Mouse (Mus musculus) spleen, adult 2 months (tissue): Measurements from ENCODE around the gene Lhpp. TPM values are rescaled to one million over a fixed set of nuclear protein-coding genes. Genes with fewer than 3 reads are reported as not detected.

Source experiments
- DNase-seq, 2 experiments: peaks; one replicate each; pipeline versions ENCODE4 v3.0.0 to v3.0.0-alpha.2; 2012 to 2021; ENCODE audit warnings: low spot score in 2 of 2, low read depth in 1 of 2
- H3K27ac ChIP-seq: fragments of 200-500 bp; 2 replicates; pipeline ENCODE4 v1.5.1; 2012; ENCODE audit warnings: low read length, inconsistent platforms; ENCODE audit not compliant: insufficient read depth
- H3K27me3 ChIP-seq: fragments of 200-500 bp; 2 replicates; pipeline ENCODE4 v1.6.1; 2012; ENCODE audit warnings: mild to moderate bottlenecking, moderate library complexity, low read length, inconsistent platforms; ENCODE audit not compliant: control insufficient read depth, insufficient read depth
- H3K36me3 ChIP-seq: fragments of 200-500 bp; 2 replicates; pipeline ENCODE4 v1.6.1; 2012; ENCODE audit warnings: mild to moderate bottlenecking, low read length, inconsistent platforms; ENCODE audit not compliant: control insufficient read depth, insufficient read depth
- H3K4me1 ChIP-seq: fragments of 200-500 bp; 2 replicates; pipeline ENCODE4 v1.6.1; 2011; ENCODE audit warnings: inconsistent platforms; ENCODE audit not compliant: control insufficient read depth, insufficient read depth, insufficient read length
- H3K4me3 ChIP-seq: fragments of 200-500 bp; 2 replicates; pipeline ENCODE4 v1.5.1; 2011; ENCODE audit warnings: mild to moderate bottlenecking, inconsistent platforms; ENCODE audit not compliant: insufficient read depth, insufficient read length; ENCODE audit errors: extremely low read depth
- CTCF ChIP-seq: fragments of 200-500 bp; IDR thresholded peaks from 2 replicates; pipeline ENCODE4 v1.5.1; 2011; ENCODE audit warnings: mild to moderate bottlenecking, inconsistent platforms; ENCODE audit not compliant: insufficient read depth, insufficient read length, insufficient replicate concordance; ENCODE audit errors: extremely low read depth
- POLR2A ChIP-seq: fragments of 200-500 bp; IDR thresholded peaks from 2 replicates; pipeline ENCODE4 v1.6.1; 2011; ENCODE audit warnings: low read depth, low read length, inconsistent platforms
- whole genome bisulfite sequencing: fragments of 180-500 bp; shearing (Covaris S2); methylation state at CpG from one replicate; pipeline ENCODE4 v1.1.7; 2018; 5-methylcytosine and 5-hydroxymethylcytosine counted together
- polyA plus RNA-seq: library from polyadenylated mRNA; depleted of rRNA; stranded (reverse); fragments of >200 nt; gene quantifications from 2 replicates; pipeline ENCODE4 v1.2.3, GENCODE M21; 2012

Gene Lhpp
- polyA plus RNA-seq, 1 experiment = 5.6 TPM

- no peak overlapping the region for H3K4me3 ChIP-seq
- no peak overlapping the region for H3K27ac ChIP-seq
- 0 out of 2 replicates have a peak, but pooled peaks cover 2% of the 10 kb centered on the region for H3K36me3 ChIP-seq
- 97% methylated on average over 9 of the region's 9 CpGs for WGBS
- H3K4me1 ChIP-seq = peaks cover 40% of the 10 kb centered on the region
- no peak for DNase-seq
- no peaks in the 10 kb centered on the region for H3K27me3 ChIP-seq
- no peak for TF ChIP-seq CTCF
- TF ChIP-seq POLR2A = no peak
Observed at GRCm38 (mm10) chr7:132734222-132734621, 123.8 kb downstream of the Lhpp start.

- Histone ChIP-seq H3K27me3 (no peaks in the 10 kb centered on the region), H3K4me1 (peaks cover 32% of the 10 kb centered on the region), H3K27ac (peak overlapping the region; percentile 90), H3K36me3 (0 out of 2 replicates have a peak, but pooled peaks cover 1% of the 10 kb centered on the region), H3K4me3 (no peak overlapping the region)
- TF ChIP-seq POLR2A (no peak), CTCF (peak; percentile 88)
- 0% methylated on average over 5 of the region's 5 CpGs for WGBS
- peak; percentile 89 to 91 for DNase-seq
Observed at GRCm38 (mm10) chr7:132735145-132735544, 124.7 kb downstream of the Lhpp start.

- H3K27me3 ChIP-seq = no peaks in the 10 kb centered on the region
- peak overlapping the region; percentile 90 for H3K27ac ChIP-seq
- no peak for TF ChIP-seq CTCF
- TF ChIP-seq POLR2A = no peak
- WGBS = 48% methylated on average over 17 of the region's 17 CpGs
- 0 out of 2 replicates have a peak, but pooled peaks cover 1% of the 10 kb centered on the region for H3K36me3 ChIP-seq
- peaks cover 28% of the 10 kb centered on the region for H3K4me1 ChIP-seq
- DNase-seq = no peak
- no peak overlapping the region for H3K4me3 ChIP-seq
Observed at GRCm38 (mm10) chr7:132736099-132736862, 125.8 kb downstream of the Lhpp start.

- no peaks in the 10 kb centered on the region for H3K27me3 ChIP-seq
- DNase-seq = no peak
- WGBS = 76% methylated on average over 6 of the region's 6 CpGs
- TF ChIP-seq POLR2A (no peak), CTCF (no peak)
- no peak overlapping the region for H3K27ac ChIP-seq
- H3K4me3 ChIP-seq = no peak overlapping the region
- H3K36me3 ChIP-seq = peaks cover 6% of the 10 kb centered on the region
- H3K4me1 ChIP-seq = peaks cover 28% of the 10 kb centered on the region
Observed at GRCm38 (mm10) chr7:132738844-132739243, 128.4 kb downstream of the Lhpp start.

- DNase-seq = no peak
- 85% methylated on average over 6 of the region's 6 CpGs for WGBS
- Histone ChIP-seq H3K27ac (no peak overlapping the region), H3K4me1 (peaks cover 28% of the 10 kb centered on the region), H3K4me3 (no peak overlapping the region), H3K36me3 (peaks cover 6% of the 10 kb centered on the region), H3K27me3 (no peaks in the 10 kb centered on the region)
- TF ChIP-seq POLR2A = no peak
- TF ChIP-seq CTCF = no peak
Observed at GRCm38 (mm10) chr7:132739829-132740228, 129.4 kb downstream of the Lhpp start.

- WGBS = 90% methylated on average over 5 of the region's 5 CpGs
- Histone ChIP-seq H3K27ac (no peak overlapping the region), H3K36me3 (peaks cover 6% of the 10 kb centered on the region), H3K4me3 (no peak overlapping the region), H3K27me3 (no peaks in the 10 kb centered on the region), H3K4me1 (peaks cover 7% of the 10 kb centered on the region; the same call in 1 of the 2 replicates)
- TF ChIP-seq CTCF (no peak), POLR2A (no peak)
- no peak for DNase-seq
Observed at GRCm38 (mm10) chr7:132742912-132743311, 132.5 kb downstream of the Lhpp start.

GRCm38 (mm10) chr7:132747096-132747495, 136.7 kb downstream of the Lhpp start:
- WGBS = 90% methylated on average over 6 of the region's 6 CpGs
- Histone ChIP-seq H3K4me3 (no peak overlapping the region), H3K4me1 (no peaks in the 10 kb centered on the region), H3K27me3 (no peaks in the 10 kb centered on the region), H3K27ac (no peak overlapping the region), H3K36me3 (peaks cover 5% of the 10 kb centered on the region)
- TF ChIP-seq CTCF = no peak
- no peak for TF ChIP-seq POLR2A
- DNase-seq = no peak
